Mouse (Mus musculus): ENCODE measurements at regions not wholly inside any gene's neighbourhood (a gene's known extent, or its start where the extent isn't known, plus 50 kb on each side); places are given as distances from the start of the nearest gene placed in this dataset.

- 84% methylated on average over 3 of the region's 3 CpGs for WGBS
- Histone ChIP-seq H3K4me3 (no peak overlapping the region), H3K27me3 (peaks cover 4% of the 10 kb centered on the region; the same call in 1 of the 2 replicates), H3K36me3 (no peaks in the 10 kb centered on the region), H3K4me2 (replicated peaks) (no peak overlapping the region), H3K27ac (replicated peaks) (no peak overlapping the region), H3K9ac (replicated peaks) (no peak overlapping the region), H3K9me3 (no peaks in the 10 kb centered on the region), H3K4me1 (peaks cover 13% of the 10 kb centered on the region)
- no peak for ATAC-seq (ENCODE audit: low FRiP score, low read depth)
These were observed 58.8 kb upstream of the Nfe2l2 start for GRCm38 (mm10) chr2:75763252-75763651.

GRCm38 (mm10) chr2:75762030-75762429 is 57.6 kb upstream of the Nfe2l2 start:
- Histone ChIP-seq H3K9ac (replicated peaks) (no peak overlapping the region), H3K36me3 (no peaks in the 10 kb centered on the region), H3K9me3 (no peaks in the 10 kb centered on the region), H3K27me3 (peaks cover 6% of the 10 kb centered on the region; the same call in 1 of the 2 replicates), H3K4me3 (no peak overlapping the region), H3K4me1 (peaks cover 17% of the 10 kb centered on the region), H3K27ac (replicated peaks) (no peak overlapping the region), H3K4me2 (replicated peaks) (no peak overlapping the region)
- 87% methylated on average over 5 of the region's 5 CpGs for WGBS
- ATAC-seq (ENCODE audit: low FRiP score, low read depth): no peak

GRCm38 (mm10) chr2:75761626-75762025 is 57.2 kb upstream of the Nfe2l2 start:
- H3K9ac ChIP-seq (replicated peaks): no peak overlapping the region
- H3K4me2 ChIP-seq (replicated peaks): no peak overlapping the region
- peaks cover 6% of the 10 kb centered on the region; the same call in 1 of the 2 replicates for H3K27me3 ChIP-seq
- WGBS: 91% methylated on average over 9 of the region's 9 CpGs
- H3K4me1 ChIP-seq: peaks cover 21% of the 10 kb centered on the region
- H3K9me3 ChIP-seq: no peaks in the 10 kb centered on the region
- no peak overlapping the region for H3K27ac ChIP-seq (replicated peaks)
- no peaks in the 10 kb centered on the region for H3K36me3 ChIP-seq
- H3K4me3 ChIP-seq: no peak overlapping the region
- no peak for ATAC-seq (ENCODE audit: low FRiP score, low read depth)

GRCm38 (mm10) chr2:75759196-75759885 is 54.9 kb upstream of the Nfe2l2 start:
- ATAC-seq (ENCODE audit: low FRiP score, low read depth): 0 out of 2 replicates have a peak, but pooled peaks have one; percentile 47
- 50% methylated on average over 11 of the region's 11 CpGs for WGBS
- Histone ChIP-seq H3K9ac (replicated peaks) (no peak overlapping the region), H3K36me3 (no peaks in the 10 kb centered on the region), H3K4me1 (peaks cover 22% of the 10 kb centered on the region), H3K9me3 (no peaks in the 10 kb centered on the region), H3K4me2 (replicated peaks) (no peak overlapping the region), H3K4me3 (no peak overlapping the region), H3K27me3 (peaks cover 6% of the 10 kb centered on the region; the same call in 1 of the 2 replicates), H3K27ac (replicated peaks) (0 out of 2 replicates have a peak overlapping the region, but pooled peaks have one; percentile 31)

GRCm38 (mm10) chr2:75758277-75758676 is 53.8 kb upstream of the Nfe2l2 start:
- 89% methylated on average over 6 of the region's 6 CpGs for WGBS
- ATAC-seq (ENCODE audit: low FRiP score, low read depth): no peak

GRCm38 (mm10) chr2:75756704-75757638 is 52.5 kb upstream of the Nfe2l2 start:
- no peaks in the 10 kb centered on the region for H3K9me3 ChIP-seq
- H3K4me3 ChIP-seq: no peak overlapping the region
- H3K4me2 ChIP-seq (replicated peaks): no peak overlapping the region
- H3K9ac ChIP-seq (replicated peaks): no peak overlapping the region
- peaks cover 22% of the 10 kb centered on the region for H3K4me1 ChIP-seq
- H3K27ac ChIP-seq (replicated peaks): no peak overlapping the region
- 48% methylated on average over 16 of the region's 16 CpGs for WGBS
- no peak for ATAC-seq (ENCODE audit: low FRiP score, low read depth)
- H3K27me3 ChIP-seq: peaks cover 6% of the 10 kb centered on the region; the same call in 1 of the 2 replicates
- no peaks in the 10 kb centered on the region for H3K36me3 ChIP-seq

More at GRCm38 (mm10) chr2:75758277-75758676, 53.8 kb upstream of the Nfe2l2 start:
- no peaks in the 10 kb centered on the region for H3K9me3 ChIP-seq
- no peak overlapping the region for H3K9ac ChIP-seq (replicated peaks)
- no peak overlapping the region for H3K27ac ChIP-seq (replicated peaks)
- H3K36me3 ChIP-seq: no peaks in the 10 kb centered on the region
- H3K27me3 ChIP-seq: peaks cover 6% of the 10 kb centered on the region; the same call in 1 of the 2 replicates
- no peak overlapping the region for H3K4me3 ChIP-seq
- H3K4me1 ChIP-seq: peaks cover 22% of the 10 kb centered on the region
- H3K4me2 ChIP-seq (replicated peaks): no peak overlapping the region

- no peak overlapping the region for H3K9ac ChIP-seq (replicated peaks)
- H3K27me3 ChIP-seq: peaks cover 6% of the 10 kb centered on the region; the same call in 1 of the 2 replicates
- H3K4me3 ChIP-seq: no peak overlapping the region
- H3K27ac ChIP-seq (replicated peaks): no peak overlapping the region
- ATAC-seq (ENCODE audit: low FRiP score, low read depth): no peak
- no peaks in the 10 kb centered on the region for H3K9me3 ChIP-seq
- H3K36me3 ChIP-seq: no peaks in the 10 kb centered on the region
- no peak overlapping the region for H3K4me2 ChIP-seq (replicated peaks)
- 69% methylated on average over 7 of the region's 7 CpGs for WGBS
- peaks cover 22% of the 10 kb centered on the region for H3K4me1 ChIP-seq
These were observed 50.2 kb upstream of the Nfe2l2 start for GRCm38 (mm10) chr2:75754606-75755005.

All from midbrain, embryonic 12.5 days (tissue).